10 mouse cellular contexts compared by ENCODE assay signal in the genomic region with DNA sequence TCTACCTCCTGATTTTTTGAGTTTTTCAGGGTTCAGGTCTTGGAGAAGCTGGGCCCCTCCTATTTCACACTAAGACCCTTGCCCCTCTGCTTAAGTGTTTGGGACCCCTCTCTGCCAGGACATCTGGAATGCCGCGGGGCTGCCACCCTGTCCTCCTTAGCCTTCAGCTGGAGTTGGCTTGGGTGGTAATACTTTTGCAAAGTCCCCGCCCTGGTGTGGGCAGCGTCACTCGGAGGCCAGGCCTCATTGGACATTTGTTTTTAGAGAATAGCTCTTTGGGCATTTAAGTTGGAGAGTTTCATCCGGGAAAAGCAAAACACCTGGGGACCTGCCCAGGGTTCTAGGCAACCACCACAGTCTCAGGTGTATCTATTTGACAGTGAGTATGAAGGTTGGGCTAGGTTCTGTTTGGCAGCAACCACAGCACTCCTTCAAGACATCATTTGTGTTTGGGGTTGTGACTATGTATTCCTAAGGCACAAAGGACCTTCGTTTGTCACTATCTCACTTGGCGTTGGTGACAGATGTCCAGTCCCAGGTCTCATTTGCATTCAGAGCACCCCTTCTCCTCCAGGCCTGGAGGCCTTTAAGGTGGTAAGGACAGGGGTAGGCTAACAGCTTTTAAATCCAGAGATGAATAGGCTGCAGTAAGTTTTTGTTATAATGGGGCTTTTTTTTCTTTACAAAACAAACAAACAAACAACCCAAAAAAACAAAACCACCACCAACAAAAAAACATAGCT. TPM values are rescaled to one million over a fixed set of nuclear protein-coding genes. Genes with fewer than 3 reads are reported as not detected.
DNase-seq lines count a peak whose midpoint lies in the region; ATAC-seq and TF ChIP-seq lines count a peak whose summit lies in the region.
"Had no signal": no experiment of that assay in that cellular context is flagged by ENCODE, and none has a peak within 500 bp of the region (broad histone marks: within the 10 kb centered on the region; RNA-seq: fewer than 3 reads in every experiment).

No protein-coding gene starts in this region.

- TF ChIP-seq CTCF in lung, postnatal 0 days (IDR thresholded peaks at IDR 0.05), result no peak

- 0 out of 2 replicates have a peak overlapping the region, but pooled peaks have one; percentile 17 for H3K4me2 ChIP-seq in lung, postnatal 0 days (replicated peaks; ENCODE audit: low read depth, low read length)
- peak overlapping the region; percentile 92 for H3K4me2 ChIP-seq in stomach, embryonic 16.5 days (ENCODE audit: low read depth, low read length)

- DNase-seq in gastrocnemius, postnatal 25 days, result peak; percentile 24
- no peak for DNase-seq in gastrocnemius, postnatal 4 days (ENCODE audit: low spot score in 2 of 2)
- DNase-seq in lung, postnatal 0 days (ENCODE audit: low spot score), result no peak
- DNase-seq in lung, postnatal 4 days, result no peak
- no peak for DNase-seq in limb, embryonic 10.5 days (ENCODE audit: low spot score)
- DNase-seq in cerebellum, adult 11-12 months, result no peak
- no peak for DNase-seq in layer of hippocampus, adult 9-10 months (ENCODE audit: low spot score)
- DNase-seq: cerebellum, adult 9-10 months; thymus, adult 18-20 months had no signal

- no peak for ATAC-seq in lung, postnatal 0 days
- no peak for ATAC-seq in stomach, embryonic 16.5 days (ENCODE audit: insufficient read depth, low FRiP score)

- H3K4me1 ChIP-seq in lung, postnatal 0 days (ENCODE audit: insufficient read depth, low read depth, low read length), result peaks cover 14% of the 10 kb centered on the region
- H3K4me1 ChIP-seq in limb, embryonic 10.5 days, result peaks cover 58% of the 10 kb centered on the region
- peaks cover 47% of the 10 kb centered on the region for H3K4me1 ChIP-seq in stomach, embryonic 16.5 days (ENCODE audit: control insufficient read depth, insufficient read depth, low read length)

- H3K27ac ChIP-seq in lung, postnatal 0 days (ENCODE audit: low read length), result no peak overlapping the region
- no peak overlapping the region for H3K27ac ChIP-seq in limb, embryonic 10.5 days
- H3K27ac ChIP-seq in stomach, embryonic 16.5 days (ENCODE audit: low read length), result no peak overlapping the region

- WGBS in lung, postnatal 0 days, result 77% methylated on average over 8 of the region's 8 CpGs
- WGBS in limb, embryonic 10.5 days, result 76% methylated on average over 8 of the region's 8 CpGs
- WGBS in stomach, embryonic 16.5 days, result 65% methylated on average over 8 of the region's 8 CpGs

- no peaks in the 10 kb centered on the region for H3K36me3 ChIP-seq in lung, postnatal 0 days (ENCODE audit: insufficient read depth, low read length)
- H3K36me3 ChIP-seq in limb, embryonic 10.5 days, result peaks cover 34% of the 10 kb centered on the region
- no peaks in the 10 kb centered on the region for H3K36me3 ChIP-seq in stomach, embryonic 16.5 days (ENCODE audit: control insufficient read depth, insufficient read depth, low read length)

- H3K27me3 ChIP-seq in lung, postnatal 0 days (replicated peaks; ENCODE audit: insufficient read depth, low read length), result peaks cover 23% of the 10 kb centered on the region
- peaks cover 91% of the 10 kb centered on the region for H3K27me3 ChIP-seq in limb, embryonic 10.5 days (ENCODE audit: low read depth, poor library complexity, severe bottlenecking)
- H3K27me3 ChIP-seq in stomach, embryonic 16.5 days (ENCODE audit: control insufficient read depth, insufficient read depth, low read length), result peaks cover 21% of the 10 kb centered on the region

- H3K9me3 ChIP-seq in lung, postnatal 0 days (ENCODE audit: low read length), result no peaks in the 10 kb centered on the region
- no peaks in the 10 kb centered on the region for H3K9me3 ChIP-seq in limb, embryonic 10.5 days (replicated peaks)
- no peaks in the 10 kb centered on the region for H3K9me3 ChIP-seq in stomach, embryonic 16.5 days (replicated peaks; ENCODE audit: control insufficient read depth, low read length)

- H3K4me3 ChIP-seq in lung, postnatal 0 days (ENCODE audit: low read depth, low read length), result no peak overlapping the region
- H3K4me3 ChIP-seq in limb, embryonic 10.5 days, result peak overlapping the region; percentile 20; the same call in 1 of the 2 replicates
- H3K4me3 ChIP-seq in stomach, embryonic 16.5 days (replicated peaks; ENCODE audit: low read length), result peak overlapping the region; percentile 77

- TF ChIP-seq EP300 in lung, postnatal 0 days (IDR thresholded peaks at IDR 0.05), result no peak

- no peak overlapping the region for H3K9ac ChIP-seq in lung, postnatal 0 days (replicated peaks; ENCODE audit: low read depth)
- H3K9ac ChIP-seq in stomach, embryonic 16.5 days (ENCODE audit: low read length), result peak overlapping the region; percentile 58

RNA-seq across cellular contexts. Expression of gene Mn1, which starts 5.1 kb away (rescaled TPM):
- 10 to 100 TPM; 49.1 to 75.2 TPM for total RNA-seq in gastrocnemius, postnatal 25 days (2021)
- 10 to 100 TPM; 24.4 to 27.4 TPM for total RNA-seq in gastrocnemius, postnatal 4 days (2021)
- 6.0 and 6.6 TPM in 2 replicates for polyA plus RNA-seq in lung, postnatal 0 days (2015; fragmentation: Nextera tagmentation; extraction: Ambion mirVana)
- 7.4 and 13.1 TPM in 2 replicates for polyA plus RNA-seq in limb, embryonic 10.5 days (2016; fragmentation: Nextera tagmentation; extraction: Ambion mirVana)
- 11.1 and 11.7 TPM in 2 replicates for polyA plus RNA-seq in stomach, embryonic 16.5 days (2015; fragmentation: Nextera tagmentation; extraction: Ambion mirVana)
